Mouse (Mus musculus): ENCODE results near the gene Gm21394. TPM values are rescaled to one million over a fixed set of nuclear protein-coding genes. Genes with fewer than 3 reads are reported as not detected.
"Not testable (repeated sequence)": the region's sequence is repeated elsewhere in the genome, so short reads cannot be mapped to it uniquely, and the experiment has no call there.

Gene Gm21394
- not detected in 2 replicates for polyA plus RNA-seq (2015; fragmentation: Nextera tagmentation; extraction: Ambion mirVana)

DNA sequence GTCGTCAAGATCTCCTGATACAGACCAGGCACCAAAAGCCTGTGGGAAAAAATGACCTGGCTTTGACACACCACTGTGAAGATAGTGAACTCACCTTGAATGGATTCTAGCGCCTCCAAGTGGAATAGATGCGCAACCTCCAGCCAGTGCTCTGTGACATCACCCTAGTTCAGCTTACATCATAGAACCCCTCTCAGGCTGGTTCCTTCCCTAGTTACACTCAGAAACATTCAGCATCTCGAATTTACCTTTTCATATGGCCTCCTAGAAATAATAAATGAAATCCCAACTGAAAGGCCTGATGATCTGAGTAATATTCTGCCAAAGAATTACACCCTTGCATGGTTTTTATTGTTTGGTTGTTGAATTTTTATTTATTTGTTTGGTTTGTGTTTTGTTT is at the start of gene Gm21394:
TSS of gene Gm21394 (minus strand) at position 101 of the 400 bp plus-strand sequence.
- ATAC-seq (ENCODE audit: low read depth); H3K9me3 ChIP-seq (replicated peaks; ENCODE audit: control insufficient read depth, low read length); H3K9ac ChIP-seq (ENCODE audit: low read depth, low read length); H3K4me2 ChIP-seq (ENCODE audit: low read depth, low read length); H3K4me3 ChIP-seq (ENCODE audit: low read depth, low read length); H3K27ac ChIP-seq (ENCODE audit: low read length); H3K4me1 ChIP-seq (ENCODE audit: control insufficient read depth, low read depth, low read length); H3K27me3 ChIP-seq (ENCODE audit: control insufficient read depth, insufficient read depth, low read depth, low read length); H3K36me3 ChIP-seq (ENCODE audit: control insufficient read depth, insufficient read depth): not testable (repeated sequence)
- no CpG with 5 or more reads among the region's 4 CpGs for WGBS (ENCODE audit: insufficient replicate concordance)

Other genes with a start within 250 kb of the Gm21394 start
- gene Gm21409, start 181.8 kb upstream of the Gm21394 start, polyA plus RNA-seq (2015; fragmentation: Nextera tagmentation; extraction: Ambion mirVana): not detected in 2 replicates

All from liver, embryonic 16.5 days (tissue).